Mouse (Mus musculus) cerebellum, adult 2 months (tissue): ENCODE measurements around the gene Fopnl.

Source experiments
- CTCF ChIP-seq: fragments of 200-500 bp; IDR thresholded peaks from 2 replicates; pipeline ENCODE4 v1.5.1; 2011; ENCODE audit warnings: low read depth, mild to moderate bottlenecking, control low read depth, low read length, moderate library complexity, borderline replicate concordance; ENCODE audit not compliant: insufficient read depth
- POLR2A ChIP-seq: fragments of 200-500 bp; IDR thresholded peaks from 2 replicates; pipeline ENCODE4 v1.6.1; 2011; ENCODE audit warnings: low read length, control low read depth, borderline replicate concordance; ENCODE audit not compliant: insufficient read depth

DNA sequence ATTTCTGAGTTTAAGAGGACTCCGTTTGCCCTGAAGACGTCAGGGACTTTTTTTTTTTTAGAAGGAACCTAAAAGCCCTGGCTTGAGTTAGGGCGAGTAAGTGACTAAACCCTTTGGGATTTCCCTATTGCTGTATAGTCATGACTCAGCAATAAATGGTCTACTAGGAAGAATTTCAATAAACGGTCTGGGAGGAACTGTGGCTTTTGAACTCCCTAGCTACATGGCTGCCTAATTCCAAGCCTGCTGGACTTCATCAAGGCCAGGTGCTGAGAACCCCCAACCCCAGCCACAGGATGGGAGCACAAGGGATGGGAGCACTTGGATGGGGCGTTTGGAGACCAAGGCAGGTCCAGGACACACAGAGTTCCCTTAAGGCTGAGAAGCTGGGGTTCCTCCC is 35.5 kb upstream of the Fopnl start:
- TF ChIP-seq CTCF (no peak), POLR2A (no peak)
